Mouse (Mus musculus) hindbrain, embryonic 13.5 days (tissue): ENCODE data around the gene 1110051M20Rik. TPM values are rescaled to one million over a fixed set of nuclear protein-coding genes. Genes with fewer than 3 reads are reported as not detected.

ENCODE experiments used
- ATAC-seq: fragments of 200-750 bp; cut with Nextera tagmentation; 2 replicates; pipeline ENCODE4 v1.8.0; 2017; ENCODE audit warnings: moderate TSS enrichment; ENCODE audit not compliant: low FRiP score
- H3K27ac ChIP-seq: fragments of 300-500 bp; sonication (generic); 2 replicates; pipeline ENCODE4 v1.5.1; 2015; ENCODE audit warnings: inconsistent platforms, mild to moderate bottlenecking, moderate library complexity
- H3K27me3 ChIP-seq: fragments of 300-500 bp; sonication (generic); 2 replicates; pipeline ENCODE4 v1.6.1; 2015; ENCODE audit warnings: mild to moderate bottlenecking, inconsistent platforms
- H3K36me3 ChIP-seq: fragments of 300-500 bp; sonication (generic); 2 replicates; pipeline ENCODE4 v1.6.1; 2015; ENCODE audit warnings: mild to moderate bottlenecking, inconsistent platforms
- H3K4me1 ChIP-seq: fragments of 300-500 bp; sonication (generic); replicated peaks from 2 replicates; pipeline ENCODE4 v1.6.1; 2015; ENCODE audit warnings: inconsistent platforms
- H3K4me2 ChIP-seq: fragments of 300-500 bp; sonication (generic); 2 replicates; pipeline ENCODE4 v1.6.1; 2015; ENCODE audit warnings: inconsistent platforms, mild to moderate bottlenecking, moderate library complexity
- H3K4me3 ChIP-seq: fragments of 300-500 bp; sonication (generic); 2 replicates; pipeline ENCODE4 v1.5.1; 2015; ENCODE audit warnings: mild to moderate bottlenecking, inconsistent platforms
- H3K9ac ChIP-seq: fragments of 300-500 bp; sonication (generic); 2 replicates; pipeline ENCODE4 v1.6.1; 2015; ENCODE audit warnings: mild to moderate bottlenecking, inconsistent platforms
- H3K9me3 ChIP-seq: fragments of 300-500 bp; sonication (generic); 2 replicates; pipeline ENCODE4 v1.6.1; 2016; ENCODE audit warnings: inconsistent platforms
- WGBS: fragments of 180-500 bp; shearing (Covaris S2); methylation state at CpG from one replicate; pipeline ENCODE4 v1.1.7; 2015; 5-methylcytosine and 5-hydroxymethylcytosine counted together
- polyA plus RNA-seq: library from polyadenylated mRNA; unstranded; fragments of >200 nt; fragmentation: Nextera tagmentation; extraction: Ambion mirVana; gene quantifications from 2 replicates; pipeline ENCODE4 v1.2.1, GENCODE M21; 2015

Gene 1110051M20Rik
- polyA plus RNA-seq, 1 experiment from 2014 or later: 147 TPM

GRCm38 (mm10) chr2:91470055-91470647, 25.6 kb upstream of the 1110051M20Rik start:
- H3K9ac ChIP-seq: no peak overlapping the region
- H3K27me3 ChIP-seq: no peaks in the 10 kb centered on the region
- H3K4me1 ChIP-seq: peaks cover 30% of the 10 kb centered on the region
- H3K9me3 ChIP-seq: no peaks in the 10 kb centered on the region
- H3K4me2 ChIP-seq: 0 out of 2 replicates have a peak overlapping the region, but pooled peaks have one; percentile 1
- peaks cover 3% of the 10 kb centered on the region for H3K36me3 ChIP-seq
- H3K27ac ChIP-seq: peak overlapping the region; percentile 26; the same call in 1 of the 2 replicates
- WGBS: 13% methylated on average over 7 of the region's 7 CpGs
- H3K4me3 ChIP-seq: no peak overlapping the region
- ATAC-seq: peak; percentile 43

DNA sequence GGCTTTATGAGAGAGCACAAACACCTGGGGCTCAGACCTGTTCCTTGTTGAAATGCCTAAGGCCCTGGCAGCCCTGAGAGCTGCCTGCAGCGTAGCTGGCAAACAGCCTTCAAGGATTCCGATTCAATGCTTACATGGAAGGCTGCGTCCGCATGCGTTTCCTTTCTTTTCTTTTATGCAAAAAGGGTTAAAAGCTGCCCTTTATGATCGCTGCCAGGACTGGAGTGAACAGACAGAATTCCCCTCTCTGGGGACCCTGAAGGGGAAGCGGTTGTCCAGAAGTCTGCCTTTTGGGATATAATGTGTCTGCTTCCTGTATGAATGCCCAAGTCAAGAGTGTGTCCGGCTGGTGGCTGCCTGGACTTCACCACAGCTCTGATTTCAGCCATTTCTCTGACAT, 23.1 kb upstream of the 1110051M20Rik start:
- Histone ChIP-seq H3K27me3 (no peaks in the 10 kb centered on the region), H3K36me3 (no peaks in the 10 kb centered on the region), H3K9me3 (no peaks in the 10 kb centered on the region), H3K4me3 (no peak overlapping the region), H3K4me1 (peaks cover 32% of the 10 kb centered on the region), H3K27ac (peak overlapping the region; percentile 19; the same call in 1 of the 2 replicates), H3K4me2 (no peak overlapping the region), H3K9ac (no peak overlapping the region)
- WGBS: 53% methylated on average over 8 of the region's 8 CpGs
- no peak for ATAC-seq

- ATAC-seq: no peak
- Histone ChIP-seq H3K27ac (no peak overlapping the region), H3K27me3 (no peaks in the 10 kb centered on the region), H3K4me2 (no peak overlapping the region), H3K9me3 (no peaks in the 10 kb centered on the region), H3K4me3 (no peak overlapping the region), H3K4me1 (peaks cover 47% of the 10 kb centered on the region), H3K36me3 (no peaks in the 10 kb centered on the region), H3K9ac (no peak overlapping the region)
- 83% methylated on average over 3 of the region's 3 CpGs for WGBS
Measured at GRCm38 (mm10) chr2:91465934-91466333, 21.4 kb upstream of the 1110051M20Rik start.

DNA sequence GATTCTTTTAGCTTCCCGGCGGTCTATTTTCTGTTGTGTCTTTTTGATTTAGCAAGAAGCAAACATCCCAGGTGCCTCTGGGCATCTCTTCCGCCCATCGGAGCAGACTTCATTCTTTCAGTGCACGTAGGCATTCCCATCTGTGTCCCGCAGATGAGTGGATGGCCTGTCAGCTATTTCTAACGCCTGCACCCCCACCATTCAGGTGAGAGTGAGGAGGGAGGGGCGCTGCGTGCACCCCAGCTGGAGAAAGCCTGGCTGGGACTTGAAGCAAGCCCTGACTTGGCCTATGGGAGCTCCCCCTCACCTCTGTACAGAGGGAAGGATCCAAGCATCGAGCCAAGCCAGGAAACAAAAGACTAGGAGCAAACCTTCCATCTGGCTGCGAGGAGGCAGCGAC, 18.2 kb upstream of the 1110051M20Rik start:
- Histone ChIP-seq H3K4me1 (peaks cover 47% of the 10 kb centered on the region), H3K4me2 (peak overlapping the region; percentile 48), H3K36me3 (no peaks in the 10 kb centered on the region), H3K4me3 (peak overlapping the region; percentile 11; the same call in 1 of the 2 replicates), H3K9ac (peak overlapping the region; percentile 65), H3K9me3 (no peaks in the 10 kb centered on the region), H3K27ac (peak overlapping the region; percentile 69), H3K27me3 (peaks cover 14% of the 10 kb centered on the region)
- ATAC-seq: peak; percentile 16; the same call in 1 of the 2 replicates
- 7% methylated on average over 12 of the region's 12 CpGs for WGBS

DNA sequence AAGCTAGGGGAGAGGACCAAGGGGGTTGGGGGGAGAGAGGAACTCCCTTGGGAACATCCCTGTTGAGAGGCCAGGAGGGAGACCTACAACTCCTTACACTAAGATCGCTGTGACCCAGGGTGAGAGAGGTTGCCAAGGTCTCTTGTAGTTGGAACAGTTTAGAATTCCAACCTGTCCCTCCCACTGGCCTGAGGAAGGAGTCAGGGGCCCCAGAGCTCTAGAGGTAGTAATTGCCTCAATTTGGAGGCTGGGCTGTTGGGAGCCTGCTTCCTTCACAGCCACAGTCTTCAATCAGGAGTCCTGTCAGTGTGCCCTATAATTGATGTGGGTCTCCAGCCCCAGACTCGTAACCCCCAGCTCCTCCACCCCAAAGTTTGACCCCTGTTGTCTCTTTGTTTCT, 17.7 kb upstream of the 1110051M20Rik start:
- Histone ChIP-seq H3K27me3 (peaks cover 14% of the 10 kb centered on the region), H3K36me3 (no peaks in the 10 kb centered on the region), H3K4me1 (peaks cover 48% of the 10 kb centered on the region), H3K9me3 (no peaks in the 10 kb centered on the region), H3K4me3 (no peak overlapping the region), H3K4me2 (peak overlapping the region; percentile 48), H3K9ac (no peak overlapping the region), H3K27ac (peak overlapping the region; percentile 69)
- 8% methylated on average over 2 of the region's 2 CpGs for WGBS
- ATAC-seq: no peak

DNA sequence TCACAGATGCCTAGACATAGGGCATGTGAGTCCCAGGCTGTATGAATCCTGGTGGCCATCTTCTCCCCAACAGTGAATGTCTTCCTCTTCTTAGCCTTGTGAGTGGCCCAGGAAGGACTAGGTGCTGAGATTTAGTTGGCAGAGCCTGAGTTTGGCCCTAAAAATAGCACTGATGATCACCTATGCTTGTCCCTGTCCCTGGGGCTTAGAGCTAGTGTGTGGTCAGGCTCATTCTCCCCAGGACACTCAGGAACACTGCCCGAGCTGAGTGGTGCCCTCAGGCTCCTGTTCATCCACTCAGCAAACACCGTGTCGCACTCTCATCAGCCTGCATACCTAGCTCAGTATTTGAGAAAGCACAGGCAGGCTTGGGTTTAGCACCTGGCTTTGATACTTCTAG, 16.8 kb upstream of the 1110051M20Rik start:
- H3K27ac ChIP-seq: no peak overlapping the region
- no peak overlapping the region for H3K4me2 ChIP-seq
- no peaks in the 10 kb centered on the region for H3K9me3 ChIP-seq
- no peak for ATAC-seq
- 60% methylated on average over 3 of the region's 3 CpGs for WGBS
- H3K27me3 ChIP-seq: peaks cover 14% of the 10 kb centered on the region
- no peaks in the 10 kb centered on the region for H3K36me3 ChIP-seq
- H3K9ac ChIP-seq: 0 out of 2 replicates have a peak overlapping the region, but pooled peaks have one; percentile 3
- no peak overlapping the region for H3K4me3 ChIP-seq
- H3K4me1 ChIP-seq: peaks cover 51% of the 10 kb centered on the region

- no peak for ATAC-seq
- Histone ChIP-seq H3K36me3 (no peaks in the 10 kb centered on the region), H3K9me3 (no peaks in the 10 kb centered on the region), H3K4me1 (peaks cover 51% of the 10 kb centered on the region), H3K4me3 (no peak overlapping the region), H3K27me3 (peaks cover 14% of the 10 kb centered on the region), H3K9ac (no peak overlapping the region), H3K27ac (no peak overlapping the region), H3K4me2 (no peak overlapping the region)
- WGBS: 61% methylated on average over 7 of the region's 7 CpGs
Measured at GRCm38 (mm10) chr2:91460771-91461170, 16.3 kb upstream of the 1110051M20Rik start.

DNA sequence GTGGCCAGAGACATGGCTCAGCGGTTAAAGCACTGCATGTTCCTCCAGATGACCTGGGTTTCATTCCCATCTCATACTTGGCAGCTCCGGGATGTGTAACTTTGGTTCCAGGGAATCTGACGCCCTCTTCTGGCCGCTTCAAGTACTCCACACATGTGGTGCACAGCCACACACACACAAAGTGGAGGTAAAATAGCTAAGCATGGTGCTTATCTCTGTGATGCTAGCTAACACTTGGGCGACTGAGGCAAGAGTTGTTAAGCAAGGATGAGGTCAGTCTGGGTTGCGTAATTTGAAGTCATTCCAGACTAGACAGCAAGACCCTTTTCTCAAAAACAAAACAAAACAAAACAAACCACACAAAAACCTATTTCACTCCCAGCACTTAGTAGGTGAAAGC, 15.6 kb upstream of the 1110051M20Rik start:
- Histone ChIP-seq H3K36me3 (no peaks in the 10 kb centered on the region), H3K4me2 (0 out of 2 replicates have a peak overlapping the region, but pooled peaks have one; percentile 98), H3K27ac (0 out of 2 replicates have a peak overlapping the region, but pooled peaks have one; percentile 35), H3K9ac (no peak overlapping the region), H3K4me1 (peaks cover 51% of the 10 kb centered on the region), H3K9me3 (no peaks in the 10 kb centered on the region), H3K4me3 (peak overlapping the region; percentile 67; the same call in 1 of the 2 replicates), H3K27me3 (peaks cover 14% of the 10 kb centered on the region)
- 88% methylated on average over 6 of the region's 6 CpGs for WGBS
- ATAC-seq: no peak

- ATAC-seq: no peak
- under 1% methylated on average over 32 of the region's 32 CpGs for WGBS
- H3K4me1 ChIP-seq: peaks cover 51% of the 10 kb centered on the region
Measured at GRCm38 (mm10) chr2:91458673-91459391, 14.3 kb upstream of the 1110051M20Rik start.

DNA sequence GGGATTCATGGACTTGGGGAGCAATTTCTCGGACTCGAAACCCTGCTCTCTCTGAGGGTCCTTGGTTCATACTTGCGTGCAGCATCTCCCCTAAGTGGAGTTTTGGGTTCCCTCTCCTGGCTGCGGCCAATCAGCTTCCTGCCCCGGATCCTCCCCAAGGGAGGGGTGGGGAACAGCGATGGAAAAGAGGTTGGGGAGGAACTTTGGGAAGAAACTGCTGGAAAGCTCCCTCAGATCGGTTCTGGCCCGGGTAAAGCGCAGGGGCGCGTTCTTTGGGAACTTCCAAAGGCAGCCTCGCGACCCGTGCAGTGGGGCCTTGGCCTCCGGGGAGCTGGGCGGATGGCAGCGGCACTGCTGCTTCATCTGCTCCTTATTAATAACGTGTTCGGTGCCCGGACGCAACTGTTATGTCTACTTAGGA, 13.8 kb upstream of the 1110051M20Rik start:
- peaks cover 14% of the 10 kb centered on the region for H3K27me3 ChIP-seq
- H3K4me1 ChIP-seq: peaks cover 51% of the 10 kb centered on the region
- H3K27ac ChIP-seq: peak overlapping the region; percentile 77
- no peaks in the 10 kb centered on the region for H3K9me3 ChIP-seq
- no peaks in the 10 kb centered on the region for H3K36me3 ChIP-seq
- ATAC-seq: no peak
- H3K4me3 ChIP-seq: peak overlapping the region; percentile 67
- peak overlapping the region; percentile 98 for H3K4me2 ChIP-seq
- peak overlapping the region; percentile 80 for H3K9ac ChIP-seq
- WGBS: under 1% methylated on average over 21 of the region's 21 CpGs

More at GRCm38 (mm10) chr2:91458673-91459391, 14.3 kb upstream of the 1110051M20Rik start:
- H3K9ac ChIP-seq: peak overlapping the region; percentile 80
- H3K27ac ChIP-seq: peak overlapping the region; percentile 77
- peak overlapping the region; percentile 98 for H3K4me2 ChIP-seq
- H3K9me3 ChIP-seq: no peaks in the 10 kb centered on the region
- peaks cover 14% of the 10 kb centered on the region for H3K27me3 ChIP-seq
- H3K4me3 ChIP-seq: peak overlapping the region; percentile 67
- no peaks in the 10 kb centered on the region for H3K36me3 ChIP-seq

GRCm38 (mm10) chr2:91457656-91458251, 13.2 kb upstream of the 1110051M20Rik start:
- H3K9me3 ChIP-seq: no peaks in the 10 kb centered on the region
- H3K27ac ChIP-seq: peak overlapping the region; percentile 77
- ATAC-seq: peak; percentile 54
- peak overlapping the region; percentile 98 for H3K4me2 ChIP-seq
- WGBS: 0% methylated on average over 45 of the region's 45 CpGs
- peaks cover 46% of the 10 kb centered on the region for H3K4me1 ChIP-seq
- H3K4me3 ChIP-seq: peak overlapping the region; percentile 67
- no peaks in the 10 kb centered on the region for H3K36me3 ChIP-seq
- peaks cover 14% of the 10 kb centered on the region for H3K27me3 ChIP-seq
- peak overlapping the region; percentile 80 for H3K9ac ChIP-seq

- peak within 1 kb of the TSS; percentile 67 for H3K4me3 ChIP-seq
- peak within 1 kb of the TSS; percentile 80 for H3K9ac ChIP-seq
- 0% methylated on average over 25 of the region's 36 CpGs for WGBS
- peak within 1 kb of the TSS; percentile 98 for H3K4me2 ChIP-seq
- peak within 1 kb of the TSS; percentile 77 for H3K27ac ChIP-seq
- H3K36me3 ChIP-seq: no peaks in the 10 kb centered on the region
- peak; percentile 59 for ATAC-seq
- peaks cover 41% of the 10 kb centered on the region for H3K4me1 ChIP-seq
- H3K27me3 ChIP-seq: peaks cover 14% of the 10 kb centered on the region
- H3K9me3 ChIP-seq: no peaks in the 10 kb centered on the region
Measured at GRCm38 (mm10) chr2:91457259-91457655, 12.8 kb upstream of the 1110051M20Rik start, which contains the start of gene Lrp4. Gene Lrp4, plus strand, starts transcription at chr2:91457511.
